Mouse (Mus musculus) hindbrain, embryonic 11.5 days (tissue): Measurements from ENCODE around the gene Prkn. TPM values are rescaled to one million over a fixed set of nuclear protein-coding genes. Genes with fewer than 3 reads are reported as not detected.

Experiments
- ATAC-seq: fragments of 200-750 bp; cut with Nextera tagmentation; 2 replicates; pipeline ENCODE4 v1.8.0; 2017; ENCODE audit warnings: mild to moderate bottlenecking, moderate TSS enrichment, moderate library complexity; ENCODE audit not compliant: low FRiP score
- DNase-seq: peaks from one replicate; pipeline ENCODE4 v3.0.0-alpha.2; 2015; ENCODE audit warnings: low spot score
- H3K27ac ChIP-seq: fragments of 300-500 bp; sonication (generic); 2 replicates; pipeline ENCODE4 v1.5.1; 2014; ENCODE audit warnings: mild to moderate bottlenecking, low read depth, low read length
- H3K27me3 ChIP-seq: fragments of 300-500 bp; sonication (generic); 2 replicates; pipeline ENCODE4 v1.6.1; 2014; ENCODE audit warnings: mild to moderate bottlenecking, low read length, moderate library complexity, mixed read lengths; ENCODE audit not compliant: control insufficient read depth, insufficient read depth
- H3K36me3 ChIP-seq: fragments of 300-500 bp; sonication (generic); 2 replicates; pipeline ENCODE4 v1.6.1; 2014; ENCODE audit warnings: mild to moderate bottlenecking, low read length, moderate library complexity, mixed read lengths; ENCODE audit not compliant: control insufficient read depth, insufficient read depth
- H3K4me1 ChIP-seq: fragments of 300-500 bp; sonication (generic); replicated peaks from 2 replicates; pipeline ENCODE4 v1.6.1; 2014; ENCODE audit warnings: low read length, mixed read lengths; ENCODE audit not compliant: control insufficient read depth, insufficient read depth
- H3K4me2 ChIP-seq: fragments of 300-500 bp; sonication (generic); replicated peaks from 2 replicates; pipeline ENCODE4 v1.6.1; 2014; ENCODE audit warnings: mild to moderate bottlenecking, low read depth, low read length
- H3K4me3 ChIP-seq: fragments of 300-500 bp; sonication (generic); 2 replicates; pipeline ENCODE4 v1.5.1; 2014; ENCODE audit warnings: low read depth, low read length
- H3K9ac ChIP-seq: fragments of 300-500 bp; sonication (generic); 2 replicates; pipeline ENCODE4 v1.6.1; 2014; ENCODE audit warnings: low read depth, low read length
- H3K9me3 ChIP-seq: fragments of 300-500 bp; sonication (generic); 2 replicates; pipeline ENCODE4 v1.6.1; 2016; ENCODE audit warnings: low read length; ENCODE audit not compliant: control insufficient read depth
- WGBS: fragments of 180-500 bp; shearing (Covaris S2); extraction: QIAGEN DNeasy Blood & Tissue Kit; methylation state at CpG from one replicate; pipeline ENCODE4 v1.1.7; 2014; 5-methylcytosine and 5-hydroxymethylcytosine counted together
- polyA plus RNA-seq: library from polyadenylated mRNA; unstranded; fragments of >200 nt; fragmentation: Nextera tagmentation; extraction: Ambion mirVana; gene quantifications from 2 replicates; pipeline ENCODE4 v1.2.1, GENCODE M21; 2014

Gene Prkn
- polyA plus RNA-seq, 1 experiment from 2014 or later = 1.9 TPM

GRCm38 (mm10) chr17:12039922-12040321 is 1199.7 kb downstream of the Prkn start:
- no peaks in the 10 kb centered on the region for H3K27me3 ChIP-seq

DNA sequence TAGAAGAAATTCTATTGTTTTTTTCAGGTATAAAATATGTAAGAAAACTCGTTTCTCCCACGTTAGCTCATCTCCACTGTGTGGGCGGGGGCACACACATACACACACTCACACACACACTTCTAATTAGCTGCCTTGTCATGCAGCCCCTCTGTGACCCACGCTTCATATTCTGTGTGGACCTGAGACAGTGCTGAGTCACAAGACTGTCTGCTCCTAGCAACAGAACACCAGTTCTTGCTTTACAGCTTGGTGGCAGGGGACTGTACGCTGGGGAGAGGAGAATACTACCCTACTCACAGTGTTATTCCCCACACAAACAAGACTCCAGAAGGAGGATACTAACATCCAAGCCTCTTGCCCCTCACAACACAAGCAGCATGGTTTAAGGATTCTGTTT is 1200.4 kb downstream of the Prkn start:
- no peak overlapping the region for H3K4me3 ChIP-seq
- WGBS = 92% methylated on average over 5 of the region's 5 CpGs
- no peak for ATAC-seq

More at GRCm38 (mm10) chr17:12039922-12040321, 1199.7 kb downstream of the Prkn start:
- Histone ChIP-seq H3K9me3 (no peaks in the 10 kb centered on the region), H3K4me1 (no peaks in the 10 kb centered on the region), H3K36me3 (no peaks in the 10 kb centered on the region), H3K4me2 (no peak overlapping the region), H3K9ac (no peak overlapping the region), H3K4me3 (no peak overlapping the region), H3K27ac (no peak overlapping the region)
- no peak for ATAC-seq
- no peak for DNase-seq
- WGBS = 89% methylated on average over 3 of the region's 3 CpGs

GRCm38 (mm10) chr17:12041091-12041655 is 1201.0 kb downstream of the Prkn start:
- Histone ChIP-seq H3K27me3 (no peaks in the 10 kb centered on the region), H3K9me3 (no peaks in the 10 kb centered on the region), H3K9ac (no peak overlapping the region), H3K27ac (no peak overlapping the region), H3K4me3 (no peak overlapping the region), H3K36me3 (no peaks in the 10 kb centered on the region), H3K4me2 (no peak overlapping the region), H3K4me1 (no peaks in the 10 kb centered on the region)
- no peak for DNase-seq
- WGBS = 94% methylated on average over 5 of the region's 5 CpGs
- ATAC-seq = no peak

More for the DNA sequence above, 1200.4 kb downstream of the Prkn start:
- Histone ChIP-seq H3K27me3 (no peaks in the 10 kb centered on the region), H3K9me3 (no peaks in the 10 kb centered on the region), H3K4me1 (no peaks in the 10 kb centered on the region), H3K27ac (no peak overlapping the region), H3K4me2 (no peak overlapping the region), H3K36me3 (no peaks in the 10 kb centered on the region), H3K9ac (no peak overlapping the region)
- DNase-seq = no peak

- ATAC-seq (no peak), DNase-seq (no peak)
- H3K4me1 ChIP-seq = no peaks in the 10 kb centered on the region
- no peak overlapping the region for H3K4me3 ChIP-seq
- no peak overlapping the region for H3K27ac ChIP-seq
- no peak overlapping the region for H3K4me2 ChIP-seq
- WGBS = 79% methylated on average over 14 of the region's 14 CpGs
- H3K36me3 ChIP-seq = no peaks in the 10 kb centered on the region
- H3K9ac ChIP-seq = no peak overlapping the region
- H3K27me3 ChIP-seq = no peaks in the 10 kb centered on the region
- H3K9me3 ChIP-seq = no peaks in the 10 kb centered on the region
These were observed 1202.5 kb downstream of the Prkn start for GRCm38 (mm10) chr17:12042561-12043256.

- WGBS = 54% methylated on average over 8 of the region's 8 CpGs
These were observed 1204.0 kb downstream of the Prkn start for GRCm38 (mm10) chr17:12044222-12044621.

GRCm38 (mm10) chr17:12045861-12046273 is 1205.7 kb downstream of the Prkn start:
- no peak overlapping the region for H3K4me2 ChIP-seq

More at GRCm38 (mm10) chr17:12044222-12044621, 1204.0 kb downstream of the Prkn start:
- DNase-seq (no peak), ATAC-seq (no peak)
- Histone ChIP-seq H3K4me1 (no peaks in the 10 kb centered on the region), H3K4me3 (no peak overlapping the region), H3K27me3 (no peaks in the 10 kb centered on the region), H3K4me2 (no peak overlapping the region), H3K27ac (no peak overlapping the region), H3K9ac (no peak overlapping the region), H3K36me3 (no peaks in the 10 kb centered on the region), H3K9me3 (no peaks in the 10 kb centered on the region)

GRCm38 (mm10) chr17:12047032-12047431 is 1206.8 kb downstream of the Prkn start:
- no peaks in the 10 kb centered on the region for H3K9me3 ChIP-seq
- H3K36me3 ChIP-seq = no peaks in the 10 kb centered on the region
- H3K27ac ChIP-seq = no peak overlapping the region
- no peaks in the 10 kb centered on the region for H3K4me1 ChIP-seq
- H3K27me3 ChIP-seq = no peaks in the 10 kb centered on the region
- H3K9ac ChIP-seq = no peak overlapping the region
- no peak overlapping the region for H3K4me2 ChIP-seq
- WGBS = 71% methylated on average over 7 of the region's 7 CpGs
- no peak for DNase-seq
- no peak overlapping the region for H3K4me3 ChIP-seq
- ATAC-seq = no peak

More at GRCm38 (mm10) chr17:12045861-12046273, 1205.7 kb downstream of the Prkn start:
- Histone ChIP-seq H3K27ac (no peak overlapping the region), H3K27me3 (no peaks in the 10 kb centered on the region), H3K36me3 (no peaks in the 10 kb centered on the region), H3K4me1 (no peaks in the 10 kb centered on the region), H3K9ac (no peak overlapping the region), H3K9me3 (no peaks in the 10 kb centered on the region), H3K4me3 (no peak overlapping the region)
- no peak for ATAC-seq
- 61% methylated on average over 5 of the region's 5 CpGs for WGBS
- no peak for DNase-seq

GRCm38 (mm10) chr17:12047523-12047922 is 1207.3 kb downstream of the Prkn start:
- DNase-seq (no peak), ATAC-seq (no peak)
- H3K27ac ChIP-seq = no peak overlapping the region
- H3K9ac ChIP-seq = no peak overlapping the region
- H3K27me3 ChIP-seq = no peaks in the 10 kb centered on the region
- H3K9me3 ChIP-seq = no peaks in the 10 kb centered on the region
- H3K4me3 ChIP-seq = no peak overlapping the region
- no peaks in the 10 kb centered on the region for H3K36me3 ChIP-seq
- no peaks in the 10 kb centered on the region for H3K4me1 ChIP-seq
- H3K4me2 ChIP-seq = no peak overlapping the region
- 26% methylated on average over 6 of the region's 6 CpGs for WGBS
